Mouse (Mus musculus) gastrocnemius, postnatal 10 days (tissue): ENCODE results near the gene Slc1a7. TPM values are rescaled to one million over a fixed set of nuclear protein-coding genes. Genes with fewer than 3 reads are reported as not detected.

ENCODE experiments used
- DNase-seq: peaks from one replicate; pipeline ENCODE4 v3.0.0; 2021; ENCODE audit warnings: mixed read lengths
- total RNA-seq, 2 experiments: library from RNA; stranded (reverse); gene quantifications; 2 replicates each; pipeline ENCODE4 v1.2.3; 2021

Slc1a7 gene
- total RNA-seq, 2 experiments from 2014 or later = not detected

DNA sequence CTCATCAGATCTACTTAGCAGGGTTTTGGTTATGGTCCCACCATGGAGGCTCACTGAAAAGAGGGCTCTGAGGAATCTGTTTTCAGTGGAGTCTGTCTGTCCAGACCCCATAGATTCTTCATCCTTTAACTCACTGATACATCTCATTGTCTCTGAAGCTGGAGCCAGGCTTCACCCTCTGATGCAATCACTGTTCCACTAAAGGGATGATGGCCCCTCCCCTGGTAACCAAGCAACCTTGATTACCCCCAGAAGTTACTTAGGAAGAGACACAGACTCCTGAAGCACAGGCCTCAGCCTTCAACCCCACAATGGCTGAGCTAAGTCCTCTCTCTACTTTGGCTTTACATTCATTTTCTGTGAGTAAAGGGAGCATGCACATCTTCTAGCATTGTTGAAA is 1.6 kb downstream of the Slc1a7 start:
- no peak for DNase-seq

DNA sequence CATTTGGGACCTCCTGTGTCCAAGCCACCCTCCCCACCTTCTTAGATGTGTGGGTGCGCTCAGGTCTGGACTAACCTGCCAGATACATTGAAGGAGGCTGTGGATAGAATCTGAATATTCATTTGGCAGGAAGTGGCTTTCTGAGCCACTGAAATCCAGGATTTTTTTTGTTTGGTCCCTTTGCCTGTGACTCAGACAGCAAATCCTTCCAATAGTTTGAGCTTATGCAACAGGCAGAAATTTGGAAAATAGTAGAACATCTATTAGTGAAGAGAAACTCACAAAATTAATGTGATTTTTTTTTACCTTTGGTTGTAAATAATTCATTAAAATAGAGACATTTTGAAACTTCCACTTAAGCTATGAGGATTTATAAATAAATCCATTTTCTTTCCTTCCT is 3.0 kb downstream of the Slc1a7 start:
- no peak for DNase-seq

- DNase-seq = no peak
These were observed 6.4 kb downstream of the Slc1a7 start for GRCm38 (mm10) chr4:107974527-107974926.

GRCm38 (mm10) chr4:107975004-107975403 is 6.9 kb downstream of the Slc1a7 start:
- no peak for DNase-seq

DNA sequence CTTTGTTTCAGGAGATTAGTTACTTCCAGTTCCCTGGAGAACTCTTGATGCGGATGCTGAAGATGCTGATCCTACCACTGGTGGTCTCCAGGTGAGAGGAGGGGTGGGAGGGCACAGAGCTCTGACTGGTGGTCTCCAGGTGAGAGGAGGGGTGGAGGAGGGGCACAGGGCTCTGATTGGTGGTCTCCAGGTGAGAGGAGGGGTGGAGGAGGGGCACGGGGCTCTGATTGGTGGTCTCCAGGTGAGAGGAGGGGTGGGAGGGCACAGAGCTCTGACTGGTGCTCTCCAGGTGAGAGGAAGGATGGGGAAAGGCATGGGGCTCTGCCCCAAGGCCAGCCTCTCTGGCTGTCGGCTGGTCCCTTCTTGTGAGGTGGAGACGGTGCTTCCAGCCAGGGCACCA is 9.5 kb downstream of the Slc1a7 start:
- no peak for DNase-seq

- DNase-seq = no peak
These were observed 11.4 kb downstream of the Slc1a7 start for GRCm38 (mm10) chr4:107979530-107979929.

GRCm38 (mm10) chr4:107980002-107980600 is 12.0 kb downstream of the Slc1a7 start:
- no peak for DNase-seq

- DNase-seq = no peak
These were observed 15.6 kb downstream of the Slc1a7 start for GRCm38 (mm10) chr4:107983717-107984116.

DNA sequence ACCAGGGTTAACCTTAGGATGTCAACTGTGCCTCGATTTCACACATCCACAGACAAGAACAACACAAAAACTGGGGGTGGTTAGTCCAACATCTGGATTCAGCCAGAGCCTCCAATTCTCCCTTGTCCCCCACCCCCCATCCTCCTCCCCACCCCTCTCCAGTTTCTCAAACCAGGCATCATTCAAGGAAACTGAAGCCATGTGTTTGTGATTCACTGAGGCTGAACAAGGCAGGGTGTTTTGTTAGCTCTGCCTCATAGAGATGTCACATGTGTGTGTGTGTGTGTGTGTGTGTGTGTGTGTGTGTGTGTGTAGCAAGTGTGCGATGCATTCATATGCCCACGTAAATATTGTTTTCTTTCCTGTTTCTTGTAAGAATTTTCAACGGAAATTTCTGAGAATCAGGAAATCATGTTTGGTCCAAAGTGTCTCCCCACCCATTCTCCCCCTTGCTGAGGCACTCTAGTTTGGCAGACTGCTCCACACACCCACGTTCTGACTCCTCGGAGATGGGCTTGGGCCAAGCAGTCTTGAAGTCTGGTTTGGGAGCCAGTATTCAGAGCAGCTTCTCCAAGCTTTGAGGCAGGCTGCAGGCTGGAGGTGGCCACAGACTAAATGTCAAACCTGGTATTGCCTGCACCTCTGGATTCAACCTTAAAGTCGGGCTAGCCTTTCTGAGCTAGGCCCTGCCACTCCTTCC is 16.3 kb downstream of the Slc1a7 start:
- peak; percentile 66 for DNase-seq

DNA sequence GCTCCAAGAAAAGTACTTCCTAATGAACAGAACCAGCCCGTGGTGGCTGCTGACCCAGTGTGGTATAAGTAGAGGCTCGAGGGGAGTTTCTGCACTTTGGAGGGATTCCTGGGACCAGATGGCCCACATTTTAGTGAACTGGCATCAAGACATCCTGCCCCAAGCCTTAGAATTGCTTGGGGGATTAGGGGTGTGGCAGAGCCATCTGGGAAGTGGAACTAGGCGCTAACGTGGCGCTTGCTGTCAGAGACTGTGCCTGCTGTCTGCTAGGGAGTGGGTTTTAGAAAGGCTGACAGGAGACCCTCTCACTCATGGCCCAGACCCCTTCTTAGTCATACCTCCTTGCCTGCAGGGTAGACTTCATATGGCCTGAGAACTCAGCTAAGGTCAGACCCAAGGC is 17.7 kb downstream of the Slc1a7 start:
- DNase-seq = no peak

GRCm38 (mm10) chr4:107986386-107987168 is 18.4 kb downstream of the Slc1a7 start:
- DNase-seq = no peak

- no peak for DNase-seq
These were observed 20.8 kb downstream of the Slc1a7 start for GRCm38 (mm10) chr4:107988931-107989330.

DNA sequence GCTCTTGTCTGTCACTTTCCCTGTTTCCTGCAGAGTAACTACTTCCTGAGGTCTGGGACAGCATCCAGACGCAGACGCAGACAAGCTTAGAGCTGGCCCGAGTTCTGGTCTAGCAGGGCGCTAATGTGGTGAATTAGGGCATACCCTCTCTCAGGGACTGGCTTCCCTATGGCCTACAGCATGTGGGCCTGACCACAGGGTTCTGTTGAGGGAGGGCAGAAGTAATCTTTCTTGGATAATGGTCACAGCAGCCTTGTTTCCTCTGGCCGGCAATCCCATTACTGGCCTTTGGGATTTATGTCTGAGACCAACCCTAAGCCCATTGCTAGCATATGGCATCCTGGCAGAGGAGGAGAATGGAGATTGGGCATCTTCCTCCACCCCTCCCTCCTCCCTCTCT is 22.7 kb downstream of the Slc1a7 start:
- DNase-seq = no peak

DNA sequence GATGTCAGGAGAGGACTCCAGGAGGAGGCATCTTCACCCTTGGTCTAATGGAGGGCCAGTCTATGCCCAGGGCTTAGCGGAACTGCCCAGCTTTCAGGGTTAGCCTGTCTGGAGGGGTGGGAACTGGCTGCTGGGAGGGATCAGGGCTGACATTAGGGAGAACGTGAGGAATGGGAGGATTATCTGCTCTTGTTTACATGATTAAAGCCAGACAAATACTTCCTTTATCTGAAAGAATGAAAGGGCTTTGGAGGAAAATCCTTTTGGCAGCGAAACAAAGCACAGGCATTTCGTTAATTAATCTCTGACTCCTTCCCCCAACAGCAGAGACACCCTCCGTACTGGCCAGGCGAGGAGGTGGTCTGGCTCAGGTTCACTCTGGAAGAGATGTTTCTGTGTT is 23.7 kb downstream of the Slc1a7 start:
- DNase-seq = no peak

DNA sequence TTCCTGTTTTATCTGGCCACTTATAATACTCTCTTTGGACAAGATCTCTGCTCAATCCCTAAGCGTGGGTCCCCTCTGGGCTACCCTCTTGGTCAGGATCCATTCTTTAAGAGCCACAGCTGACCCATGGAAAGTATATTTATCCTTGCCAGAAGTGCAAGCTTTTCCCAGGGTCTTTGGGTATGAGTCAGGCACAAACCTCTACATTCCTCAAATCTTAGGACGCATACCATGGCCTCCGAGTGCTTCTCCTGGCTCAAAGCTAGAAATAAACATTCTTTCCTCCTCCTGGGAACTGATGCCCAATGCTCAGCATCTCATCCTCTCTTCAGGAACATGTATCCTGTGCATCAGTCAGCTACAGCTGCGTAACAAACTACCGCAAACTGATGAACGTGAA is 26.9 kb downstream of the Slc1a7 start:
- DNase-seq = no peak

- DNase-seq = no peak
These were observed 27.6 kb downstream of the Slc1a7 start for GRCm38 (mm10) chr4:107995727-107996126.

DNA sequence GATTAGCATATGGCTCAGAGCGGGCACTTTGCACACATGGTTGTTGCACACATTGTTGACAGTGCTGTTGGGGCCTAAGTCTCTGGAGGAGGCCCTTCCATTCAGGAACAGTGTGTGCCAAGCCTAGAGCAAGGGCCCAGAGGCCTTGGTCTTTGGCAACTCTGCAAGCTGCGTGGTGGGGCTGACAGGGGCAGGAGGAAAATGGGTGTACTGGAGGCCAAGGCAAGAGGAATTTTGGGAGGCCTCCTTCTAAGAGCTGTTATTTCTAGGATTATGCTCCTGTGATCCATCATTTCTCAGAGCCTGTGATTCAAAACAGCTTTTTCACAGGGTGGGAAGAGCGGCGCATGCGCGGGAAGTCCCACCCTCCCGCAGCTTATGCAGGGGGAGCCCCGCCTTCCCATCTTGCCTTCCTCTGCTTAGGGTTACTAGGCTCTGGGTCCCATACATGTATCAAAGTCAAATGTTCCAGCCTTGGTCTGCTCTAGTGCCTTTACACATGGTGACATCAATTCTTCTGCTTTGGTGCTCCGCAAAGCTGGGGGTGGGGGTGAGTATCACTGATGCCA is 28.4 kb downstream of the Slc1a7 start:
- no peak for DNase-seq

DNA sequence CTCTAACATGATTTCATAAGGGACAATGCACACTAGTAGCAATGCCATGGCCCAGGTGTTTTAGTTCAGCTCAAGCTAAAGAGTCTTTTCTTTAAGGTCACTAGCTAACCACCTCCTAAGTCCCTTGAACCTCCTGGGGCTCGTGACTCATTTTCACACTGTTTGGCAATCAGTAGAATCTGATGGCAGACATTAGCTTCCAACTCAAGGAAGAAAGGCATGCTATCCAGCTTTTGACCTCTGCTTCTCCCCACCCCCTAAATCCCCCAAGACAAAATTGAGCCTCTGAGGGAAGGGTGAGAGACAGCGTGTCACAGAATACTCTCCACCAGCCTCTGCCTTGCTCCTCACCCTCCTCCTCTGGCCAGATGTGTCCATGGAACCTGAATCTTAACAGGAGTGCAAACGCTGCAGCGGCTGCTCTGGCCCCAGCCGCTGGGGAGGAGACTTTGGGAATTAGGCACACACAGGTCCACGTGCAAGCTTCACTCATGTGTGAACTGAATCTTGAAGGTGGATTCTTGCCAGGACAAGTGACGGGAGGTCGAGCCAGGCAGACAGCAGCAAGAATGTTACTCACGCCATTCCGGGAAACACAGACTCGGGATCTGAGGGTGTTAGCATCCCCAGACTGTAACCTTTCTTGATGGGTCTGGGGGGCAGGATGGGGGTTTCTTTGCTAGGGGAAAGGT is 30.7 kb downstream of the Slc1a7 start:
- DNase-seq = peak; percentile 35

DNA sequence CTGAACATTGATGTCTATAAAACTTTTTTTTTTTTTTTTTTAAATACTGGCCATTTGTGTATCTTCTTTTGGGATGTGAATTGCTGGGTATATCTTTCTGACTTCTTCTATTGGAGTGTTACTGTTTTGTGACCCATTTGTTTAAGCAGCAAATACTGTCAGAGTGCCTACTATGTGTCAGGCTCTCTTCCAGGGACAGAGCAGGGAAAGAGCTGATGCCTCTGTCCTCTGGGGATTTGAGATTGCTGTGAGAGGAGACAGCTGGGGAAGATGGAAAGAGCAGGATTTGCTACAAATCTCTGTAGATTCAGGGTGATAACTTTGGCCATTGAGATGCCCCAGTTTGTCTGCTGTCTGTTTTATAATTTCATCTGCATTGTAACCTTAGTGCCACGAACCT is 31.2 kb downstream of the Slc1a7 start:
- DNase-seq = no peak

DNA sequence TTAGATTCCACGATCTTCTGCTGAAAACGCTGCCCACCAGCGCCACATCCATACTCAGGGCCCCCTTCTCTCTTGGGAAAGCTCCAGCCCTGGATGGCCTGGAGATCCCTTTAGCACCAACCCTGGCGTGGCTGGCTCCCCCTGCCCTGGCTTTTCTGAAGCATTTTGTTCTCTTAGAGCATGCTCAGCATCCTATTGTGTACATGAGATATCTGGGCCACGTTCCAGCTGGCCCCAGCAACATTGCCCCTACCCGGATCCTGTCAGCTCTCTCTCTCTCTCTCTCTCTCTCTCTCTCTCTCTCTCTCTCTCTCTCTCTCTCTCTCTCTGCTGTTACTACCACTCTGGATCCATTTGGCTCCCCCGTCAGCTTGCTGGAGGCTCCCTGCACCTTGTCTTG is 37.2 kb downstream of the Slc1a7 start:
- no peak for DNase-seq

DNA sequence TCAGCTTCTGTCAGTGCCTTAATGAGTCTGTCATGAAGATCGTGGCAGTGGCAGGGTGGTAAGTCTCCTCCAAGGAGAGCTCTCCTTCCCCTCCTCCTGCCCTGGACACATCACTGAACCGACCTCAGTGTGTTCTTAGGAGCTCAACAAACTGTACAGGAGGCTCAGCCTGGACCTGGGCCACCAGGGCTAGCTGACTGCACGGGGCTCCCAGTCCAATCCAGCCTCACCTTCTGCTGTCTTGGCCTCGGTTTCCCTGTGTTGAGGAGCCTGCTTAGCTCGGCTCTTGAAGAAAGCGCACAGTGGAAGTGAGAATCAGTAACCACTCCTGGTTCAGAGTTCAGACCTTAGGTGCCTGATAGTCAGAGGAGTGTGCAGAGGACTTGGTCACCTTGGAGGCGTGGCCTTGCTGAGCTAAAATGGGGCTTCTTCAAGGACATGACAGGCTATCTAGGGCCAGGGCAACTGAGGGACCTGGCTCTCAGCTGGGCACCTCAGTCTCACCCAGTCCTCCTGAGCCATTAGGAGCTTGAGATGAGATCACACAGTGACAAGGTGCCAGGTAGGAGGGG is 39.5 kb downstream of the Slc1a7 start:
- no peak for DNase-seq

GRCm38 (mm10) chr4:108008541-108008940 is 40.4 kb downstream of the Slc1a7 start:
- no peak for DNase-seq
